Comparison of ENCODE assay signal across 21 mouse cellular contexts in genomic region chr15:69554171-69554570, GRCm38 (mm10).
A peak's percentile ranks its signal among the peaks of the same experiment; 100 is the strongest.
DNase-seq lines count a peak whose midpoint lies in the region; ATAC-seq and TF ChIP-seq lines count a peak whose summit lies in the region.
"Had no signal": no experiment of that assay in that cellular context is flagged by ENCODE, and none has a peak within 500 bp of the region (broad histone marks: within the 10 kb centered on the region; RNA-seq: fewer than 3 reads in every experiment).

No protein-coding gene starts in this region.

- H3K4me3 ChIP-seq in left cerebral cortex, adult 2 months: no peak overlapping the region
- H3K4me3 ChIP-seq in layer of hippocampus, adult 2 months: no peak overlapping the region
- H3K4me3 ChIP-seq: embryonic facial prominence, embryonic 13.5 days; forebrain, embryonic 13.5 days; heart, embryonic 13.5 days; hindbrain, embryonic 15.5 days had no signal

- intact Hi-C loops in left cerebral cortex, adult 2 months (cut with DNase I): no loop called here
- intact Hi-C loops in left cerebral cortex, postnatal 4 days (cut with DNase I): no loop called here
- intact Hi-C loops in gastrocnemius, postnatal 36 days (cut with DNase I): no loop called here

- no peak for TF ChIP-seq CTCF in left cerebral cortex, adult 2 months (IDR thresholded peaks at IDR 0.05)
- no peak for TF ChIP-seq CTCF in layer of hippocampus, adult 2 months (conservative IDR thresholded peaks at IDR 0.05)

- no peak for DNase-seq in left cerebral cortex, adult 2 months (ENCODE audit: extremely low spot score in 1 of 2, low spot score in 2 of 2)
- no peak for DNase-seq in left cerebral cortex, postnatal 4 days
- DNase-seq in brain, adult 2 months (ENCODE audit: low read depth, low spot score): peak; percentile 51
- DNase-seq in layer of hippocampus, adult 2 months (ENCODE audit: low spot score in 2 of 2): peak; percentile 21 to 62
- DNase-seq in layer of hippocampus, postnatal 10 days (ENCODE audit: low spot score in 2 of 2): peak; percentile 6 to 20
- no peak for DNase-seq in gastrocnemius, postnatal 36 days
- DNase-seq: adrenal gland, postnatal 14 days; cerebellum, adult 18-20 months; cerebellum, adult 9-11 months; cerebellum, postnatal 36 days; forebrain, postnatal 0 days; gastrocnemius, postnatal 14 days; heart, adult 11 months; heart, postnatal 36 days had no signal

- 0 out of 2 replicates have a peak overlapping the region, but pooled peaks have one; percentile 40 for H3K27ac ChIP-seq in left cerebral cortex, adult 2 months
- peak overlapping the region; percentile 47; the same call in 1 of the 2 replicates for H3K27ac ChIP-seq in layer of hippocampus, adult 2 months
- H3K27ac ChIP-seq: embryonic facial prominence, embryonic 13.5 days; forebrain, embryonic 13.5 days; heart, embryonic 13.5 days; hindbrain, embryonic 15.5 days had no signal

- ATAC-seq in granulocyte monocyte progenitor cell, adult 5-6 weeks (replicated peaks; ENCODE audit: poor library complexity, severe bottlenecking): no peak
- ATAC-seq: activated CD4-positive, CD25-positive, alpha-beta regulatory T cell, adult 4 months; forebrain, embryonic 13.5 days; forebrain, postnatal 0 days; Patski had no signal

Comparison
In these comparisons a context has a peak if more than half of its experiments do, and no peak if none do; other contexts are left out.
1. DNase-seq: peak in brain, adult 2 months (single experiment), layer of hippocampus, adult 2 months (2 of 2) and layer of hippocampus, postnatal 10 days (2 of 2); none in left cerebral cortex, adult 2 months (0 of 2), left cerebral cortex, postnatal 4 days (single experiment) and gastrocnemius, postnatal 36 days (0 of 2).